Mouse (Mus musculus) lung, adult 2 months (tissue): ENCODE results near the gene Soat2. TPM values are rescaled to one million over a fixed set of nuclear protein-coding genes. Genes with fewer than 3 reads are reported as not detected.

Source experiments
- DNase-seq: peaks from one replicate; pipeline ENCODE4 v3.0.0; 2022
- H3K4me1 ChIP-seq: fragments of 200-500 bp; 2 replicates; pipeline ENCODE4 v1.6.1; 2011; ENCODE audit warnings: low read length; ENCODE audit not compliant: control insufficient read depth, insufficient read depth
- H3K4me3 ChIP-seq: fragments of 200-500 bp; replicated peaks from 2 replicates; pipeline ENCODE3; 2011; ENCODE audit warnings: low read depth, mild to moderate bottlenecking, control low read depth, low read length; ENCODE audit errors: extremely low read depth
- CTCF ChIP-seq: fragments of 200-500 bp; IDR thresholded peaks from 2 replicates; pipeline ENCODE4 v1.5.1; 2011; ENCODE audit warnings: mild to moderate bottlenecking, low read length, control low read depth; ENCODE audit not compliant: insufficient read depth
- POLR2A ChIP-seq: fragments of 200-500 bp; IDR thresholded peaks from 2 replicates; pipeline ENCODE4 v1.6.1; 2011; ENCODE audit warnings: low read depth, mild to moderate bottlenecking, control low read depth, low read length, borderline replicate concordance; ENCODE audit errors: extremely low read depth
- WGBS: fragments of 180-500 bp; shearing (Covaris S2); methylation state at CpG from one replicate; pipeline ENCODE4 v1.1.7; 2018; 5-methylcytosine and 5-hydroxymethylcytosine counted together
- polyA plus RNA-seq: library from polyadenylated mRNA; depleted of rRNA; stranded (reverse); fragments of >200 nt; gene quantifications from 2 replicates; pipeline ENCODE4 v1.2.3, GENCODE M21; 2012; rRNA removed

The Soat2 gene
- 1.1 and 1.2 TPM in 2 replicates for polyA plus RNA-seq

DNA sequence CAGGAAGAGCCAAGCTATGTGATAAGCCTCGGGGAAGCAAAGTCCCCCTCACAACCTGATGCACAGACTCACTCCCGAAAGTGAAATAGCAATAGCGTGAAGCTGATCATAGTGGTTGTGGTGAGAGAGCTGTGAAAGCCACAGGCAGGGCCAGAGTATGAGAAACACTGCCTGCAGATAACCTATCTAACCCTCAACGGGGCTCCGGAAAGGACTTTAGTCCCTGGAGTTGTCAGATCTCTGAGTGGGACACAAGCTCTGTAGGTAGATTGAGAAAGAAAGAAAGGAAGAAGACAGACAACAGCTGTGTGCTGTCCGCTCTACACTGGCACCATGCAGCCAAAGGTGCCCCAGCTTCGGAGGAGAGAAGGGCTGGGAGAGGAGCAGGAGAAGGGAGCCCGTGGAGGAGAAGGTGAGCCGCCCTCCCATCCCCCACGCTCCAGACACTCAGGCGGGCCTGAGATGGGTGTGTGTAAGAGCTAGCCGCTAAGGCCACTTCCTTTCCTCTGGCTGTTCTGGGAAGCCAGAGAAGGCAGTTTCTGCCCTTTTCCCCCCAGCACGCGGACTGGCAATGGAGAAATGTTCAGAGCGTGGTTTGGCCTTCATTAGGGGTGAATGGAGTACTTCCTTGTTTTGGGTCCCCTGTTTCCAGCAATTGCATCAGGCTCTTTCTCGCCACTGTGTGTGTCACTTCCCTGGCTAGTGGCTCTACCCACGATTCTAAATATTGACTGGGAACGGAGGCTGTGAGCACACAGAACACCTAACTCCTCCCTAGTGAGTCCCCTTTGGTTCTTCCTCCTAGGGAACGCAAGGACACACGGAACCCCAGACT, at the start of gene Soat2:
Soat2 (plus strand) TSS at position 226 of the 835 bp plus-strand sequence.
- no peak for TF ChIP-seq CTCF
- TF ChIP-seq POLR2A = 0 out of 2 replicates have a peak, but pooled peaks have one; percentile 18
- 0 out of 2 replicates have a peak, but pooled peaks cover 3% of the 10 kb centered on the region for H3K4me1 ChIP-seq
- H3K4me3 ChIP-seq = no peak within 1 kb of the TSS
- peak; percentile 44 for DNase-seq
- WGBS = 24% methylated on average over 20 of the region's 20 CpGs

DNA sequence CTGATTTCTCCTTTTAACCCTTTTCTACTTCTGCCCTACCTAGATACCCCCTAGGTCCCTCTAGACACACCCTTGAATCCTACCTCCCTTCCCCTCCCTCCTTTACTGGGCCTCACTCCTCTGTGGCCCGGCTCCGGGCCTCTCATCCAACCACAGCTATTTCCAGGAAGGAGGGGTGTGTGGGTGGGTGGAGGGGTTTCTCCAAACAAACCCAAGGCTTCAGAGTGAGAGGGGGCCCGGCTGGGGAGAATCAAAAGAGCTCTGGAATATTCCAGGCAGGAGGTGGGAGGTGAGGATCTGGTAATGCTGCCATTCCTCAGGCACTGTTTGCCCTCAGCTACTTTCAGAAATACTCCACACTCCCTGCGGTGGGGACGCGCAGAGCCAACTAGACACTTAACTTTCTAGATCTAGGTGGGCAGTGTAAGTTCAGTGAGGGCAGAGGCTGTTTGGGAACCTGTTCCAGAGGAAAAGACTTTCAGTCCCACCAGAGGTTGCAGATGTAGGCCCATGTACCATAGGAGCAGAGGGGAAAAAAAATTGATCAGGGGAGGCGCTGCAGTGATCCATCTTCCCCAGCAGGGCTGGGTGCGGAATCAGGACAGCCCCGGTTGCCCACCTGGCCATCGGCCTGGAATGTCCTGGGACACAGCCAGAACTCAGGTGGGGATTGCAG, 49.2 kb upstream of the Soat2 start:
- DNase-seq = peak; percentile 58
- no peak for TF ChIP-seq CTCF
- 0 out of 2 replicates have a peak, but pooled peaks have one; percentile 6 for TF ChIP-seq POLR2A
- peaks cover 26% of the 10 kb centered on the region for H3K4me1 ChIP-seq

DNA sequence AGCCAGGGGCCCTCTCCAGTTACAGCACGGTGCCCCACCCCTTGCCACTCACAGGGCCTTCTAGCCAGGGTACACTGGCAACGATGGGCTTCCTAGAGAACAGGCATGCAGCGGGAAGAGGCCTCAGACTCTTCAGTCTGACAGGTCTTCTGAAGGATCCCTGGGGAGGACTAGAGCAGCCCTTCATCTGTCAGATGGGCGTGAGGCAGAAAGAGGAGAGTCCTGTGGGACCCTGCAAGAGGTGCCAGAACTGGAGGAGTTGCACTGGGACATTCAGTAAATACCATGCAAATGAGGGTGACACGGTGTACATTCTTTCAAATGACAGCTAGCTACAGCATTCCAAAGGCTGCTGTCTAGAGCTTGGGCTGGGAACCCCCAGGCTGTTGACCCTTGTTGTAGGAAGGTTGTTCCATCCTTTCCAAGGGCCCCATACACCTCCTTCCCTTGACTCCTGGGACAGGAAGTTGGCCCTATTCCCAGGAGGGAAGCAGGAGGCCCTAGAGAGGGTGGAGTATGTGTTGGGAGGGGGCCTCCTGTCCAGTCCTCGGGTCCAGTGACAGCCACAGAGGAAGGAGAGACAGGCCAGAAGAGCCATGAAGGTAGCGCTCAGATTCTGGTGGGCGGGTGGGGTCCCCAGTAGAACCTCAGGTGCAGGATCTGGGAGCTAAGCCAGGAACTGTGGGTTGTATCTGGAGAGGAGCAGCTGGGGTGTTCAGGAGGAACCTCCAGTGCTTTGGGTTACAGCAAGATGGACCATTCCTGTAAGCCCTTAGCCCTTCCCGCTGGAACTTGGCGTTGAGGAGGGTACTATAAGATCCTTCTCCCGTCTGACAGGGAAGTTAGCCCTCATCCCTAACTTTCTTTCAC, 48.4 kb upstream of the Soat2 start:
- TF ChIP-seq POLR2A (peak; percentile 86; the same call in 1 of the 2 replicates), CTCF (no peak)
- Histone ChIP-seq H3K4me1 (peaks cover 33% of the 10 kb centered on the region), H3K4me3 (peak overlapping the region; percentile 69)
- 16% methylated on average over 11 of the region's 11 CpGs for WGBS
- peak; percentile 80 for DNase-seq

More for the DNA sequence above, 49.2 kb upstream of the Soat2 start:
- WGBS = 32% methylated on average over 10 of the region's 10 CpGs
- H3K4me3 ChIP-seq = peak overlapping the region; percentile 69

DNA sequence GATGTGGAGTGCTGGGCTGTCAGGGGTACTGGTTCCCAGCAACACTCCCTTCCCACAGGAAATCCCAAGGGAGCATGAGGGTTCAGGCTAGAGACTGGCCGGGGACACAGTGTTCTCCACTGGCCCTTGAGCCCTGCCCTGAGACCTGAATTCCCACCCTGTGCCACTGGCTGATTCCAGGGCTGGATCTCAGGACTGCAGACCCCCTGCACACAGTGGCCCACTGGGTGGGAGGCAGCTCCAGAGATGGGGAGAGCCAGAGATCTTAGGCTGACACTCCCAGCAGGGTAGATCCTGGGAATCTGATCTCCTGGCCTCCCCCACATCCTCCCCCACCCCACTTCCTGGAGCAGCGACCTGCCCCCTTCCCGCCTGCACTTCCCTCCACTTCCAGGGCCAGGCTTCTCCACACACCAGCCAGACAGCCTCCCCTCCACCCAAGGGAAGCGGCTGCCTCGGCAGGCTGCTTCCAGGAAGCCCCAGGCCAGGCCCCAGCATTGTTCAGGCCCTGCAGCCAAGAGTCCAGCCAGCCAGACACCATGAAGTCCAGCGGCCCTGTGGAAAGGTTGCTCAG, 47.7 kb upstream of the Soat2 start:
- peak; percentile 73 for DNase-seq
- Histone ChIP-seq H3K4me1 (peaks cover 32% of the 10 kb centered on the region), H3K4me3 (peak overlapping the region; percentile 69)
- WGBS = 7% methylated on average over 6 of the region's 6 CpGs
- TF ChIP-seq CTCF (no peak), POLR2A (peak; percentile 75; the same call in 1 of the 2 replicates)

DNA sequence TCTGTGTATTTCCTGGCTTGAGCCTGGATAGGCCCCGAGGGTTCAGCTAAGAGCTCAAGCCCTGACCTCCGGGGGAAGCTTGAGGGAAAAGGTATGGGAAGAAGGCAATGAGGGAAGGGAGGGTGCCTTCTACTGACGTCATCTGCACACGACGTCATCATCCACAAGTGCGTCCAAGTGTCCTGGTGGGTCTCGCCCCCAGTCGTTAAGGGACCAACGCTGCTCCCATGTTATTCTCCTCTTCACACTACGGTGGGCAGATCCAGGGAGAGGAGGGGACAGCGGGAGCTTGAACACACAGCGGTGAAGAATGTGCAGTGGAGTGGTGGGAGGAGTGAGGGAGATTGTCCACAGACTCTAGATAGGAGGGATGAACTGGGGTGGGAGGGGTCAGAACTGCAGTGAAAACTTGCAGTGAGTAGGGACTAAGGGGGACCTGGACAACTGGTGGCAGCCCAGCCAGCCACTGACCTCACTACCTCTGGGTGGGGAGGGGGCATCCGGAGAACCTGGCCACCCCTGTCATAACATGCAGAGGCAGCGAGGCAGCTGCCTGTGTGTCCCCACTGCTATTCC, 46.9 kb upstream of the Soat2 start:
- H3K4me3 ChIP-seq = peak overlapping the region; percentile 69
- no peak for TF ChIP-seq CTCF
- peak; percentile 92 for TF ChIP-seq POLR2A
- 18% methylated on average over 14 of the region's 14 CpGs for WGBS
- peak; percentile 69 for DNase-seq
- H3K4me1 ChIP-seq = peaks cover 37% of the 10 kb centered on the region

DNA sequence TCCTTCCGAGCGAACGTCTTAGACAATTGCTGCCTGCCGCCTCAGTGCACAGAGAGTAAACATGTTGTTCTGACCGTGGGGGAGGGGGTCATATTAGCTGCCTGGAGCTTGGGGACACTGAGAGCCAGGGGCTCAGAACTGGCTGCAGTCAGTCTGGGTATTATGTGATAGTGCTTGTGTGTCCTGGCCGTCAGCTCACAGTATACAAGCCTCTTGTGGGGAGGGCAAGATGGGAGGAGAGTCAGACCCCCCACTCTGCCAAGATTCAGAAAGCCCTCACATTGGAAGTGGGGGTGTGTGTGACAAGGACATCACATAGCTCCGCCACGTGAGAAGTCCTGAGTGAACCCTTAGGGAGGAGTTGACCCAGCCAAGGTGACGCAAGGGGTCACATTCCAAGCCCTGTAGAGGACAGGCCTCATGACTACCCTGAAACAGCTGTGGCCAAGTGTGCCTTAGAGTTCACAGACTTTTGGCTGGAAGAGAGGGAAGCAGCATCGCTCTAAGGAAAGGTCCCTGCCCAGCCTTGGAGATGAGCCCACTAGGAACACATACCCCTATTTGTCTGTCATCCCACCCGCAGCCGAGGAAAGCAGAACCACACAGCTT, 46.3 kb upstream of the Soat2 start:
- Histone ChIP-seq H3K4me3 (peak overlapping the region; percentile 69), H3K4me1 (peaks cover 37% of the 10 kb centered on the region)
- WGBS = 12% methylated on average over 12 of the region's 12 CpGs
- DNase-seq = peak; percentile 85
- TF ChIP-seq CTCF = no peak
- TF ChIP-seq POLR2A = peak; percentile 70; the same call in 1 of the 2 replicates

DNA sequence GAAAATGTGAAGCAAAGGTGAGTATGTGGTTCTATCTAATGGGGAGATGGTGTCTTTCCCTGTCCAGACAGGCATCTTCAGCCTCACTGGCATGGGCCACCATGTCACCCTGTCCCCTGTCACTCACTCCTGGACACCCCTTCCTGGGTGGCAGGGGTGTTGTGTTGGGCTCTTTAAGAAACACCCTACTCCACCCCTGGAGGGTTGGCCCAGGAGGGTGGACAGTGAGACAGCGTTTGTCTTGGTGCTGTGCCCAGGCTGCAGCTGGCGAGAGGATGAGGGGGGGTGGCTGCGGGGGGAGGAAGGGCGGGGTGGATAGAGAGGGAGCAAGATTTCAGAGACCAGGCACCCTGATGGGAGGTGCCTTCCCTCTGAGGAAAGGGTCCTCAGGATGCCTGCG, 45.0 kb upstream of the Soat2 start:
- peaks cover 37% of the 10 kb centered on the region for H3K4me1 ChIP-seq
- TF ChIP-seq CTCF (no peak), POLR2A (peak; percentile 61; the same call in 1 of the 2 replicates)
- DNase-seq = peak; percentile 77
- H3K4me3 ChIP-seq = peak overlapping the region; percentile 44
- 4% methylated on average over 5 of the region's 5 CpGs for WGBS
